Mouse (Mus musculus) embryonic stem cell, embryonic (primary cell): ENCODE data around the gene Cdh26.

Experiments used
- CTCF ChIA-PET, 4 experiments: fragments of 300-600 bp in 2 of 4; fragments of 350-600 bp in 2 of 4; sonication (Branson Sonifier 250); formaldehyde crosslinking; loops; one replicate each; lab custom pipeline; 2022; ENCODE audit warnings: inconsistent platforms in 2 of 4; lab: Charles Lee
- POLR2A ChIA-PET, 4 experiments: fragments of 300-600 bp in 2 of 4; fragments of 350-600 bp in 2 of 4; sonication (Branson Sonifier 250); formaldehyde crosslinking; loops; one replicate each; lab custom pipeline; 2022; ENCODE audit warnings: antibody characterized with exemption in 4 of 4, inconsistent platforms in 1 of 4; lab: Charles Lee

Gene Cdh26

DNA sequence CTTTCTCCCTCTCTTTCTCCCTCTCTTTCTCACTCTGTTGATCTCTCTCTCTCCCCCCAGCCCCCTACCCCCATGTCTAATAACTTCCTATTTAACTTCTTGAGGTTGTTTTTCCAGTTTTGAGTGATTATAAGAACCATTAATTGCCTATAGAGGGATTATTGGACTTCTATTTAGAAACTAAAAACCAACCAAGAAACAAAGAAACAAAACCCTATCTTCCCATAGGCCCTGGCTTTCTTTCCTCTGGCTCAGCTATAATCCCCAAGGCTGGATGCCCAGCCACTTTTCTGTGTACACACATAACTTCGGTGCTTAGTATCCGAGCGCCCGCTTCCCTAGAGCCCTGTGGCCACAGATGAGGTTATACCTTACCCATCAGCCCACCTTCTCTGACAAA is at the start of gene Cdh26:
Gene Cdh26, plus strand, starts transcription at position 301 of the 400 bp plus-strand sequence.
- ChIA-PET CTCF (no interaction called here), POLR2A (no interaction called here)

DNA sequence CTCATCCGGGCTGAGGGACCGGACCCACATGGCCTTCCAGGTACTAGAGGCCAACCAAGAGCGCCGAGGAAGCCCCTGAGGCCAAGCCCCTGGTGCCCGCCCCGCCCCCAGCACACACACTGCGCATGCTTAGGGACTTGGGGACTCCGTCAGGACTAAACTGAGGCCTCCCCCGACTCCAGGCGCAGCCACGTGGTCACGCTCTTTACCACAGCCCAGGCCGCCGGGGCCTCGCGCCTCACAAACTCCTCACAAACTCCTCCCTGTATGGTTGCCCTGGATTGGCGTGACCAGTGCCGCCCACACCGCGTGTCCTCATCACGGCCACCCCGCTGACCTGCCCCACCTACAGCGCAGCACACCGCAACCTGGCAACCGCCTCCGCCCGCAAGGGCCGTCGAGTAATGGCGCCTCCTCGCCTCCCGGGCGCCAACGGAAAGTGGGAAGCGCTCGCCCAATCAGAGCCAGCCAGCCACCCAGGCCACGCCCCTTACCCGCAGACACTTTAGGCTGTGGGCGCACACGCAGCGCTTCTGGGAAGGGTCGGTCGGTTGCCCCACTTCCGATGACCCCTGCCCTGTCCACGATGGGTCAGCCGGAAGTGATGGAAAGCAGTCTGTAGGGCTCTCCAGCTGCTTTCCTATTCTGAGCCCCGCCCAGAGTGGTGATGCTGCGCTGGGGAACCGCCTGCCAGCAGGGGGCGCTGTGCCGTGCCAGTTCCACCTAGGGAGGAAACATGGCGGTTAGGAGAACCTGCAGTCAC is 23.1 kb upstream of the Cdh26 start, which contains the start of gene Sycp2:
Gene Sycp2, minus strand, starts transcription at position 633 of the 763 bp plus-strand sequence.
- ChIA-PET CTCF (interaction anchor here (0.5 to 1.0 kb wide), 6 partner anchors 84 to 406 kb away, joined by 3 read pairs; no protein-coding TSS in a partner anchor), POLR2A (no interaction called here)

DNA sequence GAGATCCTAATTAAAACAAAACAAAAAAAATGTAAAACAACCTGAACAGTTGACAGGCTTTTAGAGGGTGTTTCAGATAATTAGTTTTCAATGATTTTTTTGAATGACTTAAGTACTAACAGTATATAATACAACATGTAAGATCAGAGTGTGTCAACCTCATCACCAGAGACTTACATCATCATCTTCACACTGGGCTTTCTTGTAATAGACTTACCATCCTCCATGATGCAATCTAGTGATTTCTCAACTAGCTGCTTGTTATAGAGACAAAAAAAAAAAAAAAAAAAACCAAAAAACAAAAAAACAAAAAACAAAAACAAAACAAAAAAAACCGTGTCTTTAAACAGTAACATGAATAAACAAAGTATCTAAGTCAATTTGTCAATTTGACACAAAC is 21.3 kb upstream of the Cdh26 start:
- ChIA-PET CTCF (interaction anchor here in 1 of 4 experiments (1.1 kb wide), 1 partner anchor 595 kb away, joined by 5 read pairs; no protein-coding TSS in a partner anchor), POLR2A (no interaction called here)

DNA sequence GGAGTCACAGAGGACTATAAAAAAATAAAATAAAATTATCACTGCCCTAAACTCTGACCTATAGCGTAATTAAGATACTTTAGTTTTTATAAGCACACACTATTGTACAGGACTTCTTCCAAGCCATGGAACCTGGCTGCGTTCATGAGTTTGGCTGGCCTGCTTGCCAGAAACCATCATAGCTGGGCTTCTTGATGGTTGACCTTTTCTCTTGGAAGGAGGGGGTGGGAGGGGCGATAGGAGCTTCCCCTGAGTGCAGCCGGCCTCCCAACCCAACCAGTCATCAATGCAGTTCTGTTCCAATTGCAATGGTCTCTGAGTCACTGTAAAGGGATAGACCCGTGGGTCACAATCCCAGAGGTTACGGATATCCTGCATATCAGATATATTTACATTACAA is 20.0 kb upstream of the Cdh26 start:
- CTCF ChIA-PET = interaction anchor here in 2 of 4 experiments (0.6 kb wide), 2 partner anchors 48 to 267 kb away, joined by 3 to 7 read pairs; no protein-coding TSS in a partner anchor
- POLR2A ChIA-PET = no interaction called here

DNA sequence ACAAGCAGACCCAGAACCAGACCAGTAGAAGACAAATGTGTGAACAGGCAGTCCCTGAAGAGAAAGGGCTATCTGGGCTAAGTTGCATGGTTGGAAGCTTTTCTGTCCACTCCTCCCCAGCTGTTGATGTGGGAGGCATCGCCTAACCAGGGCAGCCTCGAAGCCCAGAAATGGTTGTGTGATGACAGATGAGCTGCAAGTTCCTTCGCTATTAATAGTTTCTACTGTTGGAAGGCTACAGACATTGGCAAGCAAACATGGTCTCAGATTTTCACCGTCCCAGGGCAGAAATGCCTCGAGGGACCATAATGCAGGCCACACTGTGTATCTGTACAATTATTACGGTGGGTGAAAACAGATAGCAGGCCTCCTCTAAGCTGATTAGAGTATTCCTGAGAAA is 17.7 kb upstream of the Cdh26 start:
- ChIA-PET POLR2A (interaction anchor here in 1 of 4 experiments (1.7 kb wide), 1 partner anchor 12 kb away, joined by 3 read pairs; no protein-coding TSS in a partner anchor), CTCF (interaction anchor here in 2 of 4 experiments (0.6 to 0.7 kb wide), 2 partner anchors 8 to 294 kb away, joined by 3 to 4 read pairs; no protein-coding TSS in a partner anchor)

DNA sequence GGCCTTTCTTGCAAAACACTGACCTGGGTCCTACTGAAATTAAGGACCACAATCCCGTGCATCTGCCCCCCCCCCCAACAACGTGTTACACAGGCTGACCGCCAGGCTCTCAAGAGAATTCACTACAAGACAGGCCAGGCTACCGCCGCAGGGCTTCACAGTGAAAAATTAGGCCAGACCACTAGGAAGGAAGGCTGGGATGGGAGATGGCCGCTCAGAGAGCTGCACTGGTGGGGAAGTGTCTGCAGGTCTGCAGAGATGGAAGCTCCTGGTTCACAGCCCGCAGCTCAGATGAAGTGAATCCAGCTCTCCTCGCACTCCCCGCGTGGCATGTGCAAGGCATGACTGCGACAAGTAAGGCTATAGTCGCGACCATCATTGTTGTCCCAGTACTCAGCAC is 17.2 kb upstream of the Cdh26 start:
- CTCF ChIA-PET = interaction anchor here in 2 of 4 experiments (0.6 to 1.2 kb wide), 3 partner anchors 9 to 295 kb away, joined by 3 to 4 read pairs (median 3); no protein-coding TSS in a partner anchor

DNA sequence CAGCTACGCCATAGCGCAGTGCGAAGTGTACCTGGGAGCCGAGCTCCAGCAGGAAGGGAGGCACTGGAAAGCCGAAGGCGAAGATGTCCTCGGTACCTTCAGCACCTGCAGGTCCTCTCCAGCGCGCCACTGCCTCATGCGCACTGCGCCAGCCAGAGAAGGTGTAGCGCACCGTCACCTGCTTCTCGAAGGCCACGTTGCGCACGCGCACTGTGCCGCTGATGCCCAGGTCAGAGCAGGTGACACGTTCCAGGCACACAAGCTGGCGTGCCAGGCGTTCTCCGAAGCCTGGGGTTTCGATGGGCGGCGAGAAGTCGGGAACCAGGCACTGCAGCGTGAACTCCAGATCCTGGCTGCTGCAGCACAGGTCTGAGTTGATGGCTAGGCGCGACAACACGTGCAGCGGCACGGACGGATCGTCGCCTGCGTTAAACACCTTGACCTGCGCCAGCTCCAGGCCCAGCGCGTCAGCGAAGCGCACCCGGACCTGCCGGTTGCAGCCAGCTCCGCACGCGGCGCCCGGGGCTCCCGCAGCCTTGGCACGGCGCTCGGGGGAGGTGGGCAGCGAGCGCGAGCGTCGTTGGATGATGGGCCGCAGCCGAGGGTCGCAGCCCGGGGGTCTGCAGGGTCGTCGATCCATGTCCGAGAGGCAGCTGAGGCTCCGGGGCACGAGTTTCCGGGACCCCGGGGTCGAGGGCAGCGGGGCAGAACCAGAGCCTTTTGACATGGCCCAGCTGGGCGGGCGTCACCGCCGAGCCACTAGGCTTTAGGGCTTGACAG is 16.7 kb upstream of the Cdh26 start:
- POLR2A ChIA-PET = interaction anchor here in 2 of 4 experiments (0.8 to 1.7 kb wide), 3 partner anchors 11 to 1340 kb away, joined by 3 to 6 read pairs (median 6); partner anchors contain the start of gene Gm14401 (in 1 of the 2)
- CTCF ChIA-PET = interaction anchor here in 2 of 4 experiments (0.6 to 1.2 kb wide), 2 partner anchors 276 to 296 kb away, joined by 3 read pairs; no protein-coding TSS in a partner anchor

More for the DNA sequence above, 17.2 kb upstream of the Cdh26 start:
- POLR2A ChIA-PET = interaction anchor here in 2 of 4 experiments (0.8 to 1.7 kb wide), 2 partner anchors 12 to 298 kb away, joined by 3 to 6 read pairs; no protein-coding TSS in a partner anchor

DNA sequence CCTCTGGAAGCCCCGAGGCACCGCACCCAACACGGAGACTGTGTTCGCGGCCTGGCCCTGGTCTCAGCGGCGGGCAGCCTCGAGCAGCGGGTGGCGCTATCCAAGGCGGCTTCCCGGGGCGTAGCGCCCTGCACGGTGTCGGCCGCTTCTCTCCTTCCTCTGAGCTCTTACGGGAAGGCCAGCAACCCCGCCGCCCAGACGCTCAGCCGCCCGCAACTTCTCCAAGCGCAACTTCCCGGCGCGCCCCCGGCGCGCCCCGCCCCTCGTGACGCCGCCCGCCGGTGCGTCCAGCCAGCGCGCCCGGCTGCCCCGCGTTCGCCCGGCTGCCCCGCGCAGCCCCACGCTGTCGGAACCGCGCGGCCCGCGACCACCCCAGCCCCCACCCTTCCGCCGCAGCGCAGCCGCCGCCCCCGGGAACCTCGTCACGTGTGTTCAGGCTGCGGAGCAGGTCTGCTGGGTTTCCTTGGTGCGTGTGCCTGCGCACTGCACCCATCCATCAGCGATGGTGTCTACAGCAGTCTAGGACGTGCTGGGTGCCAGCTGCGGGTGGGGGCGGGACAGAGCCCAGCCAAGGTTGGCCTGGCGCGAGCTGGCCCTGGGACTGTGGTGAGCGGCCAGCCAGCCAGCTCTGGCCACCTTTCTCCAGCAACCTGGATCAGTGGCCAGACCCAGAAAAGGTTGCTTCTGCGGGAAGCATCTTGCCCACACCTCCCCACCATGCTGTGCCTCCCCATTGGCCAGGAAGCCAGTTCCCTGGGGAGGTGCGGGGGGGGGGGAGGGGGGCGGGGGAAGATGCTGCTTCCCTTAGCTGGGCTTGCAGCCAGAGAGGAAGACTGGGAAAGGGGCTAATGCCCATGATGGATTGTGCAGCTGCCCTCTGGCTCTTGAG is 15.8 kb upstream of the Cdh26 start, which contains the start of the genes Ppp1r3d and Fam217b:
Gene Ppp1r3d, minus strand, starts transcription at position 212 of the 889 bp plus-strand sequence.
Gene Fam217b, plus strand, starts transcription at position 264 of the 889 bp plus-strand sequence.
- ChIA-PET CTCF (interaction anchor here in 1 of 4 experiments (0.6 to 0.9 kb wide), 4 partner anchors 313 to 1819 kb away, joined by 3 to 4 read pairs (median 3); no protein-coding TSS in a partner anchor), POLR2A (interaction anchor here in 2 of 4 experiments (0.6 to 1.0 kb wide), 3 partner anchors 12 to 1340 kb away, joined by 3 to 6 read pairs (median 3); partner anchors contain the start of gene Gm14401 (in 1 of the 2))

DNA sequence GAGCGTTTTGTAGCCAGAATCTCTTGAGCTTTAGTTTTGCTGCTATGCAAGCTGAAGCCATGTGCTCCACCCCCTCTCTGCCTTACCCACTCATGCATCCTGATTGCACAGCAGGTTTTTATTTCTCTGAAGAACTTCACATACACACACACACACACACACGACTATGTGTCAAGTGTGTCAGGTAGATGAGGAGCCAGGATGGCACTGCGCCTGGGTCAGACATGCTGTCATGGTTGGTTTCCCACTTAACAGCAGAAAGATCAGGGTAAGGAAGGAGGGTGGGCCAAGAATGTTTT is 15.2 kb upstream of the Cdh26 start:
- ChIA-PET CTCF (interaction anchor here in 1 of 4 experiments (0.6 to 0.9 kb wide), 4 partner anchors 314 to 1818 kb away, joined by 3 to 4 read pairs (median 3); no protein-coding TSS in a partner anchor), POLR2A (interaction anchor here in 2 of 4 experiments (0.6 to 0.7 kb wide), 2 partner anchors 11 to 1149 kb away, joined by 3 read pairs; no protein-coding TSS in a partner anchor)

DNA sequence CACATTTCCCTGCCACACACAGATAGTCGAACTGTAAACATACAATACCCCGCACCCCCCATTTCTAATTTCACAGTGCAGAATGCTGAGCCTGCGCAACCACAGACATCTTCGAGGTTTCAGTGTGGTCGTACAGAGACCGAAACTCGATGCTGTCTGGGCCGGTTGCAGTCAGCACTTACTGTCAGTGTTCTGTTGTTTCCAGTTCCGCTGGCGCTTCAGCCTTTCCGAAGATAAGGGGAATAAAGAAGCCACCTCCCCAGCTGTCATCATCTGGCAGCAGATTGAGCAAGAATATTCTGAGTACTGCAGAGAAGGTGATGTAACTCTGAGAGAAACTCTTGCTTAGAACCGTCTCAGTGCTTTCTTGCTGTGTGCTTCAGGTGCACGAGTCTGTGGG is 13.9 kb upstream of the Cdh26 start:
- ChIA-PET POLR2A (interaction anchor here in 1 of 4 experiments (0.9 to 1.1 kb wide), 2 partner anchors 60 to 218 kb away, joined by 3 to 10 read pairs; no protein-coding TSS in a partner anchor), CTCF (interaction anchor here in 1 of 4 experiments (0.7 kb wide), 1 partner anchor 613 kb away, joined by 9 read pairs; no protein-coding TSS in a partner anchor)

DNA sequence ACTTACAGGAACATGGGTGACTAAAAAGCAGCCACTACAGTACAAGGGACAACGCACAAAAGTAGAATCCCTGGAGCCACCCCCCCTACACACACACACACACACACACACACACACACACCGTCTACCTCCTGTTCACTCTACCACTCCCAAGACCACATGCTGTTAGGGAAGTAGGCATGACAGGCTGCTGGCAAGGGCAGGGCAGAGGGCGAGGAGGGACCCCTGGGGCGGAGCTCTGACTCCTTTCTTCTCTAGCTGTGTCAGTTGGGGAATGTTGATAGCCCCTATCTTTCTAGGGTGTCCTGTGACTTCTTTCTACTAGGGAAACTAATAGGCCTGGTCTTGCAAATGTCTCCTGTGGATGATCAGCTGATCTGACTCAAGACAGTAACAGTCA is 13.4 kb upstream of the Cdh26 start:
- ChIA-PET POLR2A (interaction anchor here in 1 of 4 experiments (0.6 kb wide), 1 partner anchor 98 kb away, joined by 3 read pairs; no protein-coding TSS in a partner anchor), CTCF (interaction anchor here in 1 of 4 experiments (0.7 kb wide), 1 partner anchor 612 kb away, joined by 9 read pairs; no protein-coding TSS in a partner anchor)

DNA sequence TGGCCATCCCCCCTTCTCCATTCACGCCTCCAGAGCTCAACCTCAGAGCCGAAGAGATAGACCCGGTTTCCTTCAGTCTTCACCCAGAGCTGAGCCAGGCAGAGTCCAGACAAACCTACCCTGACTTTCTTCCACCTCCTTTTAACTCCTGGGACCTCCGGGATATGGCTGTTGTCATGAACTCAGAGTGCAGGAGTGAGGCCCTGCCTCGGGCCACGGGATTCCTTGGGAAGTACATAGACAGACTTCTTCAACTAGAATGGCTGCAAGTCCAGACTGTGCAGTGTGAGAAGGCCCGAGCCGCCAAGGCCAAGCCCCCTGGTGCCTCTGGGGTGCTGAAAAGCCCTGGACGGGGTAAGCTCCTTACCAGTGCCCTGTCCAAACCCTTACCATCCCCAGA is 9.8 kb upstream of the Cdh26 start:
- POLR2A ChIA-PET = interaction anchor here in 1 of 4 experiments (1.2 kb wide), 1 partner anchor 11 kb away, joined by 3 read pairs; no protein-coding TSS in a partner anchor
- CTCF ChIA-PET = interaction anchor here in 1 of 4 experiments (0.9 kb wide), 1 partner anchor 244 kb away, joined by 4 read pairs; no protein-coding TSS in a partner anchor

DNA sequence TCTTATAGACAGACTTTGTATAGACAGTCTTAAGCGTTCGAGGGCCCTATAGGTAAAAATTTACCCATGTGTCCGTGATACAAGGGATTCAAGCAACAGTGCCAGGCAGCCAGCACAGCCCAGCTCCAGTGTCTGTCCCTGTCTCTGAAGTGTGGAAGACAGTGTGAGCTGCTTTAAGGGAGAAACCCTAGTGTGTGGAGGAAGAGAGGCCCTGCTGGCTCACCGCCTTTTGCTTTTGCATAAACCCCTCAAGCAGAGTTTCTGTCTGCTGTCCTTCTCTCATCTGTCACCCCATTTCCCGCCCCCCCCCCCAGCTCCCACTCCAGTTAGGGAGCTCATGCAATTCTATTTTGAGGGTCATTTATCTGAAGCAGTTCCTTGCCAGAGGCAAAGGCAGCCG is 8.7 kb upstream of the Cdh26 start:
- POLR2A ChIA-PET = interaction anchor here in 2 of 4 experiments (0.6 to 1.1 kb wide), 2 partner anchors 18 to 605 kb away, joined by 3 read pairs; no protein-coding TSS in a partner anchor
- CTCF ChIA-PET = no interaction called here

DNA sequence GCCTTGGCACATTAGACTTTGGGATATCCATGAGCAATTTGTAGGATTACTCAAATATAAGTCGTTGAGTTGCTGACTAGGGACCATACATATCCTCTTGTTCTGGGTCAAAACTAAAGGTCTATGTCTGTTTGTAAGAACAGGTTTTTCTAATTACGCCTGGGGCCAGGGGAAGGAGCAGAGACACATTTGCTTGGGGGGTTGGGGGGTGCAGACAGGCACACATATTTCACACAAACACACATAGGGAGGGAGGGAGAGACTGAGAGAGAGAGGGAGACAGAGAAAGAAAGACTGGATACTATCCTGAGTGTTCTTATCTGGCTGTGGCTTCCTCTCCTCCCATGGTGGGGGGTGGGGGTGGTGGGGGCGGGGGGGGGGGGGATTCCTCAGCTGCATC is 8.1 kb upstream of the Cdh26 start:
- ChIA-PET POLR2A (interaction anchor here in 2 of 4 experiments (0.6 to 1.1 kb wide), 2 partner anchors 18 to 605 kb away, joined by 3 read pairs; no protein-coding TSS in a partner anchor), CTCF (interaction anchor here in 1 of 4 experiments (0.6 kb wide), 1 partner anchor 324 kb away, joined by 3 read pairs; no protein-coding TSS in a partner anchor)

DNA sequence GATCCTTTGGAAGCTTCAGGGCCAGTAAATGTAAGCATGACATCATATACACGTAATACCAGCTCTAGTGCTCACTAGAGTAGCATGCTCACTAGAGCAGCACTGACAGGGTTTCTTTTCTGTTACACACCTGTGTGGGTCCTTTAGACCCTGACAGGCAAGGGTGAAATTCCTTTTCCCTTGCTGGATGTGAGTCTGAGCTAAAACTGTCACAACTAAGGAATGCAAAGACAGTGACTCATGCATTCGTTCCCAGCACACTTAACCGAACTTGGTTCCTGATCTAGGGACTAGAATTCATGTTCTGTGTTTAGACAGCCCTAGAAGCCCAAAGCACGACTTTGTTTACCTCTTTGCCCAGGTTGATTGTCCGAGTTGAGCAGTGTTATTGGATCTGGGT is 7.1 kb upstream of the Cdh26 start:
- ChIA-PET POLR2A (no interaction called here), CTCF (interaction anchor here in 1 of 4 experiments (1.1 kb wide), 1 partner anchor 84 kb away, joined by 3 read pairs; no protein-coding TSS in a partner anchor)

DNA sequence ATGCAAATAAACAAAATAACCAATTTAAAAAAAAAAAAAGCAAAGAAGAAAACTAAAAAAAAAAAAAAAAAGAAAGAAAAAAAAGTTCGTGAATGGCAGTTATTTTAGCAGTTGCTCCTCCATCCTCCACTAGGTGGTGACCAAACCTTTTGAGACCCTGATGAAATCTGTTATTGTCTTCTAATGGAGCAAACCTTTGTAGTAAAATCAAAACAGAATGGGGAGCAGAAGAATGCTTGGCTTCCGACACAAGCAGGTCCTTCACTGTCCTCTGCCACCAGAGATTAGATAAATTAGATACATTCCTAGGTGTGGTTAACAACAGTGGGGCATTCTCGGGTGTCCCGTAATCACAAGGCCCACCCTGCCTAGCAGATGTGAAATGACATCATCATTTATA is 4.1 kb upstream of the Cdh26 start:
- CTCF ChIA-PET = interaction anchor here in 1 of 4 experiments (1.1 kb wide), 1 partner anchor 332 kb away, joined by 3 read pairs; no protein-coding TSS in a partner anchor
- POLR2A ChIA-PET = interaction anchor here in 1 of 4 experiments (0.6 kb wide), 1 partner anchor 11 kb away, joined by 3 read pairs; no protein-coding TSS in a partner anchor
